Mouse (Mus musculus): ENCODE measurements at regions not wholly inside any gene's neighbourhood (a gene's known extent, or its start where the extent isn't known, plus 50 kb on each side); places are given as distances from the start of the nearest gene placed in this dataset.

DNA sequence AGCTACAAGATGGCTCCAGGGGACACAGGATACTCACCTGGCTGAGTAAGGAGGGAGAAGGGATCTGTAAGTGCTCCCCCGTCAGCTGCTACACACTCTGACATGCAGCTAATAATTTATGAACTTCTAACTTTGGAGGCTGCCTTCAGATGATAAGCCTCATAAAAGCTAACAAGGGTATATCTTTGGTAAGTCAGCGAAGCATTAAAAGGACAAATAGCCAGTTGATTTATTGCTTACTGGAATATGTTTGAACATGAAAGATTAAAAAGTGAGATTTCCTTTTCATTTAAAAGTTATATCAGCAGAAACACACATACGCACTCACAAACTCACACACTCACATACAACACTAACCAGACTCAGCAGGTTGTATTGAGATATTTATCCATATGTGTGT, 161.2 kb upstream of the Dmrta1 start:
- no peaks in the 10 kb centered on the region for H3K4me1 ChIP-seq (ENCODE audit: control insufficient read depth, insufficient read depth, low read length)
- no peak for TF ChIP-seq POLR2A (IDR thresholded peaks at IDR 0.05; ENCODE audit: control insufficient read depth, low read depth, low read length)
- no peak for TF ChIP-seq CTCF (IDR thresholded peaks at IDR 0.05; ENCODE audit: control insufficient read depth, insufficient read depth, insufficient replicate concordance, low read depth, low read length)

GRCm38 (mm10) chr4:89515823-89516411, 163.3 kb upstream of the Dmrta1 start:
- H3K27me3 ChIP-seq (ENCODE audit: control insufficient read depth, insufficient read depth, low read length): no peaks in the 10 kb centered on the region
- no peak for TF ChIP-seq CTCF (IDR thresholded peaks at IDR 0.05; ENCODE audit: control insufficient read depth, insufficient read depth, insufficient replicate concordance, low read depth, low read length)
- no peak for TF ChIP-seq POLR2A (IDR thresholded peaks at IDR 0.05; ENCODE audit: control insufficient read depth, low read depth, low read length)
- H3K27ac ChIP-seq (ENCODE audit: control insufficient read depth, insufficient read depth, low read depth, low read length): no peak overlapping the region
- H3K4me1 ChIP-seq (ENCODE audit: control insufficient read depth, insufficient read depth, low read length): no peaks in the 10 kb centered on the region
- H3K4me3 ChIP-seq (ENCODE audit: control insufficient read depth, low read depth, low read length): no peak overlapping the region
- no peaks in the 10 kb centered on the region for H3K36me3 ChIP-seq (ENCODE audit: control insufficient read depth, insufficient read depth, low read length)

More for the DNA sequence above, 161.2 kb upstream of the Dmrta1 start:
- H3K36me3 ChIP-seq (ENCODE audit: control insufficient read depth, insufficient read depth, low read length): no peaks in the 10 kb centered on the region
- H3K27ac ChIP-seq (ENCODE audit: control insufficient read depth, insufficient read depth, low read depth, low read length): no peak overlapping the region
- H3K27me3 ChIP-seq (ENCODE audit: control insufficient read depth, insufficient read depth, low read length): no peaks in the 10 kb centered on the region
- no peak overlapping the region for H3K4me3 ChIP-seq (ENCODE audit: control insufficient read depth, low read depth, low read length)

DNA sequence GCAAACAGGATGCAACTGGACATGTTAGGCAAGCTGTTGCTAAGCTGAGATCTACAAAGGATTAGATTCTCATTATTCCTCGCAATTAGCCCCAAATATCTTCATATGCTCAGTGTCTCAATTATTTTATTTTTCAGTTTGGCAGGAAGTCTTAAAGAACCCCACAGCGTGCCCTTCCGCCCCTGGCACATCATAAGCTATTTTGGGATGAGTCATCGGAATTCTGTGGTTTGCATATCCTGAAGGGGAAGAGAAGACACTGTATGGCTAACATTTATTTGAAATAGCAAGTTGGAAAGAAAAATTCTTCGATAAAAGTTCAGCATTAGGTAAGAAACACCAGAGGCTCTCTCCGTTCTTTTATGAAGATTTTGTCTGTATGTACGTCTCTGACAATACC, 164.3 kb upstream of the Dmrta1 start:
- H3K27ac ChIP-seq (ENCODE audit: control insufficient read depth, insufficient read depth, low read depth, low read length): no peak overlapping the region
- H3K27me3 ChIP-seq (ENCODE audit: control insufficient read depth, insufficient read depth, low read length): no peaks in the 10 kb centered on the region
- no peaks in the 10 kb centered on the region for H3K36me3 ChIP-seq (ENCODE audit: control insufficient read depth, insufficient read depth, low read length)
- no peaks in the 10 kb centered on the region for H3K4me1 ChIP-seq (ENCODE audit: control insufficient read depth, insufficient read depth, low read length)
- TF ChIP-seq POLR2A (IDR thresholded peaks at IDR 0.05; ENCODE audit: control insufficient read depth, low read depth, low read length): no peak
- no peak overlapping the region for H3K4me3 ChIP-seq (ENCODE audit: control insufficient read depth, low read depth, low read length)

DNA sequence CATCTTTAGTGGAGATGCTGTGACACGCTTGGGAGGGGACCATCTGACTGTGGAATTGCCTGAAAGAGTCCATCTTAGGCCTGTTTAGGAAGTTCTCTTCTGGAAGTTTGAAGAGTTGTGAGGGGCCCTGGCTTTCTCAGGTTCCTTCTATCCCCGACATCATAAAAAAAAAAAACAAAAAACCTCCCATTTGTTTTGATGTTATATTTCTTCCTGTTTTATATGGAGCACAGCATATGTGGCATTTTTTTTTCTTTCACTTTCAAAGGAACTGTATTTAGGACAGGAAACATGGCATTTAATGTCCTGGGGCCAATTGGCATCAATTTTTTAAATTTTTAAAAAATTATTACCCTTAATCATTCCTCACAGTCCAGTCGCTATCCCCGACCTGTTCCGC, 168.6 kb upstream of the Dmrta1 start:
- H3K36me3 ChIP-seq (ENCODE audit: control insufficient read depth, insufficient read depth, low read length): no peaks in the 10 kb centered on the region
- no peak overlapping the region for H3K4me3 ChIP-seq (ENCODE audit: control insufficient read depth, low read depth, low read length)
- TF ChIP-seq POLR2A (IDR thresholded peaks at IDR 0.05; ENCODE audit: control insufficient read depth, low read depth, low read length) (no peak), CTCF (IDR thresholded peaks at IDR 0.05; ENCODE audit: control insufficient read depth, insufficient read depth, insufficient replicate concordance, low read depth, low read length) (no peak)
- no peaks in the 10 kb centered on the region for H3K27me3 ChIP-seq (ENCODE audit: control insufficient read depth, insufficient read depth, low read length)
- H3K27ac ChIP-seq (ENCODE audit: control insufficient read depth, insufficient read depth, low read depth, low read length): no peak overlapping the region
- H3K4me1 ChIP-seq (ENCODE audit: control insufficient read depth, insufficient read depth, low read length): no peaks in the 10 kb centered on the region

DNA sequence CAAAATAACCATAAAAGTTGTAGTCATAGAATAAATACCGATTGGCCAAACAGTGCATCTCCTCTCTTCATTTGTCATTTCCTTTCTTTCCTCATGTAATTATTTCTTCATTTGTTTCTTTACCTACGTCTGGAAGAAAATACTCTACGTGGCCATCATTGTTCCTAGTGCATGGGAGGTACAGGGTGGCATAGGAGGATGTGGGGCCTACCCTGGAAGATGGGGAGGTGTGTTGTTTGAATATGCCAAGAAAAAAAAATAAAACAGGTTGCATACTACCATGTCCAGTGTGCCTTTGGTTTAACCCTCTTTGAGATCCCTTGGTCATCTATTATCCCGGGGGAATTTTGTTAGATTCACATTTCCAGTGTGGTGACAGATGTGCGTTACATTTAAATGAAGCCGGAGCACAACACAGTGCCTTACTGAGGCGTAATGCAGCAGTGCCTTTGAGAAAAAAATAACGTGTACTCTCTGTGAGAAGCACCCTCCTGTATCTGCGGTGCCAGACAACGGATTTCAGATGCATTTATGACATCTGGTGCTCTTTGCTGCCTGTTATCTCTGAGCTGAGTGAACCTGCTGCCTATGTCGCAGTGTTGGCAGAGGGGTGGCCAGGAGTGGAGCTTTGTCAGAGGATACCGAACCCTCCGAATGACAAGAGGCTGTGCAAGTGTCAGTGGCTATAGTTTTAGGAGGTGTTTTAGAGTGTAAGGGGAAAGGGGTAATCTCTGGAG, 169.4 kb upstream of the Dmrta1 start:
- H3K4me1 ChIP-seq (ENCODE audit: control insufficient read depth, insufficient read depth, low read length): no peaks in the 10 kb centered on the region
- H3K4me3 ChIP-seq (ENCODE audit: control insufficient read depth, low read depth, low read length): no peak overlapping the region
- H3K36me3 ChIP-seq (ENCODE audit: control insufficient read depth, insufficient read depth, low read length): no peaks in the 10 kb centered on the region
- no peaks in the 10 kb centered on the region for H3K27me3 ChIP-seq (ENCODE audit: control insufficient read depth, insufficient read depth, low read length)
- TF ChIP-seq CTCF (IDR thresholded peaks at IDR 0.05; ENCODE audit: control insufficient read depth, insufficient read depth, insufficient replicate concordance, low read depth, low read length) (no peak), POLR2A (IDR thresholded peaks at IDR 0.05; ENCODE audit: control insufficient read depth, low read depth, low read length) (no peak)
- no peak overlapping the region for H3K27ac ChIP-seq (ENCODE audit: control insufficient read depth, insufficient read depth, low read depth, low read length)

- Histone ChIP-seq H3K27me3 (ENCODE audit: control insufficient read depth, insufficient read depth, low read length) (no peaks in the 10 kb centered on the region), H3K27ac (ENCODE audit: control insufficient read depth, insufficient read depth, low read depth, low read length) (no peak overlapping the region), H3K4me3 (ENCODE audit: control insufficient read depth, low read depth, low read length) (no peak overlapping the region), H3K36me3 (ENCODE audit: control insufficient read depth, insufficient read depth, low read length) (no peaks in the 10 kb centered on the region), H3K4me1 (ENCODE audit: control insufficient read depth, insufficient read depth, low read length) (no peaks in the 10 kb centered on the region)
- TF ChIP-seq CTCF (IDR thresholded peaks at IDR 0.05; ENCODE audit: control insufficient read depth, insufficient read depth, insufficient replicate concordance, low read depth, low read length) (no peak), POLR2A (IDR thresholded peaks at IDR 0.05; ENCODE audit: control insufficient read depth, low read depth, low read length) (no peak)
These were observed 171.0 kb upstream of the Dmrta1 start for GRCm38 (mm10) chr4:89508103-89508763.

DNA sequence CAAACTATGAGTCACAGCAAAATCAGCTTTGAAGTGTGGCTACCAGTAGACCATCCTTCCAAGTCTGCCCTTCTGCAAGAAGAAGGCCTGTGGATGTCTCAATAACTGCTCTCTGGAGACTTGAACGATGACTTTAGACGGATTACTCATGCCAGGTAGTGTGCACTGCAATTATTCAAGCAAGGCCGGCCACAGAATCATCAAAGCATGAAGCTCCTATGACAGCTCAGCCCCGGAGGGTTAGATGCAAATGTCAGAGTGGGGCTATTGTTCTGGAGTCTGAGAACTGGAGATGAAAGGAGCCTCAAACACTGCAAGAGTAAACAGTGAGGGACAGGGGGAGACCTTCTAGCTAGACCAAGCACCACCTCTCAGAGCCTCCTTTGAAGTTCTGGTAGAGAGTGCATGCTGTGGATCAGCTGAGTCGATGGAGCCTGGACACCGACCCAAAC, 173.8 kb upstream of the Dmrta1 start:
- Histone ChIP-seq H3K4me3 (ENCODE audit: control insufficient read depth, low read depth, low read length) (no peak overlapping the region), H3K4me1 (ENCODE audit: control insufficient read depth, insufficient read depth, low read length) (no peaks in the 10 kb centered on the region), H3K27ac (ENCODE audit: control insufficient read depth, insufficient read depth, low read depth, low read length) (no peak overlapping the region), H3K27me3 (ENCODE audit: control insufficient read depth, insufficient read depth, low read length) (no peaks in the 10 kb centered on the region), H3K36me3 (ENCODE audit: control insufficient read depth, insufficient read depth, low read length) (no peaks in the 10 kb centered on the region)
- TF ChIP-seq POLR2A (IDR thresholded peaks at IDR 0.05; ENCODE audit: control insufficient read depth, low read depth, low read length) (no peak), CTCF (IDR thresholded peaks at IDR 0.05; ENCODE audit: control insufficient read depth, insufficient read depth, insufficient replicate concordance, low read depth, low read length) (no peak)
